Mouse (Mus musculus): ENCODE measurements at regions not wholly inside any gene's neighbourhood (a gene's known extent, or its start where the extent isn't known, plus 50 kb on each side); places are given as distances from the start of the nearest gene placed in this dataset.

- H3K4me3 ChIP-seq (ENCODE audit: insufficient read depth, low read depth, low read length) = no peak overlapping the region
- H3K27ac ChIP-seq (replicated peaks; ENCODE audit: low read depth, low read length) = no peak overlapping the region
- H3K4me1 ChIP-seq (ENCODE audit: control insufficient read depth, insufficient read depth, insufficient read length, low read length) = peaks cover 6% of the 10 kb centered on the region; the same call in 1 of the 2 replicates
Measured at GRCm38 (mm10) chr9:61802694-61803093, 111.6 kb downstream of the Rplp1 start.

- Histone ChIP-seq H3K27ac (replicated peaks; ENCODE audit: low read depth, low read length) (no peak overlapping the region), H3K4me1 (ENCODE audit: control insufficient read depth, insufficient read depth, insufficient read length, low read length) (no peaks in the 10 kb centered on the region), H3K4me3 (ENCODE audit: insufficient read depth, low read depth, low read length) (no peak overlapping the region)
Measured at GRCm38 (mm10) chr9:61799535-61799934, 114.8 kb downstream of the Rplp1 start.

- Histone ChIP-seq H3K27ac (replicated peaks; ENCODE audit: low read depth, low read length) (no peak overlapping the region), H3K4me3 (ENCODE audit: insufficient read depth, low read depth, low read length) (no peak overlapping the region)
Measured at GRCm38 (mm10) chr9:61795910-61796309, 118.4 kb downstream of the Rplp1 start.

DNA sequence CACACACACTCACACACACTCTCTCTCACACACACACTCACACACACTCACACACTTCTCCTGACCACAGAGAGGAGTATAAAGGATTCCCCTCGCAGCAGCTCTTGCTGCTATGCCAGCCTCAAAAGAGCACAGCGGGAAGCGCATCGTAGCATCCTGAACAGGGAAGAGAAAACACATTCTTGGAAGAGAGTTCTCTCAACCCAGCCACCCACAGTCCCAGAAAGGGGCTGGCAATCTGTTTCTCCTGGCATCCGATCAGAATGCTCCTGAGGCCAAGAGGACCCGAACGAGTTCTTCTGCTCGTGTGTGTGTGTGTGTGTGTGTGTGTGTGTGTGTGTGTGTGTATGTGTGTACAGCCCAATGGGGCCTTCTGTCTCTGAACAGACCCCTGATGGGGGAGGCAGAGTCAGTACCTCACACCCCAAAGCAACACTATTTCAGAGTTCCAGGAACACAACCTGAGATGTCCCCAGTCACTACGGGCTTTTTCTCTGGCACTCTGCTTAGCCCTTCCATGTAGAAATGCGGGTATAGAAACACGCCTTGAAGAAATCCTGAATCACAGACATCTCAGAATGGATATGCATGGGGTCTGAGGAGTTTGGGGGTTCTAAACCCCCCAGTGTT is 122.8 kb downstream of the Rplp1 start:
- Histone ChIP-seq H3K27ac (replicated peaks; ENCODE audit: low read depth, low read length) (no peak overlapping the region), H3K4me1 (ENCODE audit: control insufficient read depth, insufficient read depth, insufficient read length, low read length) (no peaks in the 10 kb centered on the region), H3K4me3 (ENCODE audit: insufficient read depth, low read depth, low read length) (no peak overlapping the region)

More at GRCm38 (mm10) chr9:61795910-61796309, 118.4 kb downstream of the Rplp1 start:
- H3K4me1 ChIP-seq (ENCODE audit: control insufficient read depth, insufficient read depth, insufficient read length, low read length) = no peaks in the 10 kb centered on the region

- Histone ChIP-seq H3K27ac (replicated peaks; ENCODE audit: low read depth, low read length) (no peak overlapping the region), H3K4me3 (ENCODE audit: insufficient read depth, low read depth, low read length) (no peak overlapping the region), H3K4me1 (ENCODE audit: control insufficient read depth, insufficient read depth, insufficient read length, low read length) (no peaks in the 10 kb centered on the region)
Measured at GRCm38 (mm10) chr9:61790849-61791248, 123.5 kb downstream of the Rplp1 start.

GRCm38 (mm10) chr9:61789066-61789897 is 125.1 kb downstream of the Rplp1 start:
- no peaks in the 10 kb centered on the region for H3K4me1 ChIP-seq (ENCODE audit: control insufficient read depth, insufficient read depth, insufficient read length, low read length)
- no peak overlapping the region for H3K4me3 ChIP-seq (ENCODE audit: insufficient read depth, low read depth, low read length)
- no peak overlapping the region for H3K27ac ChIP-seq (replicated peaks; ENCODE audit: low read depth, low read length)

- Histone ChIP-seq H3K4me1 (ENCODE audit: control insufficient read depth, insufficient read depth, insufficient read length, low read length) (no peaks in the 10 kb centered on the region), H3K27ac (replicated peaks; ENCODE audit: low read depth, low read length) (no peak overlapping the region), H3K4me3 (ENCODE audit: insufficient read depth, low read depth, low read length) (no peak overlapping the region)
Measured at GRCm38 (mm10) chr9:61781469-61781868, 132.9 kb downstream of the Rplp1 start.

DNA sequence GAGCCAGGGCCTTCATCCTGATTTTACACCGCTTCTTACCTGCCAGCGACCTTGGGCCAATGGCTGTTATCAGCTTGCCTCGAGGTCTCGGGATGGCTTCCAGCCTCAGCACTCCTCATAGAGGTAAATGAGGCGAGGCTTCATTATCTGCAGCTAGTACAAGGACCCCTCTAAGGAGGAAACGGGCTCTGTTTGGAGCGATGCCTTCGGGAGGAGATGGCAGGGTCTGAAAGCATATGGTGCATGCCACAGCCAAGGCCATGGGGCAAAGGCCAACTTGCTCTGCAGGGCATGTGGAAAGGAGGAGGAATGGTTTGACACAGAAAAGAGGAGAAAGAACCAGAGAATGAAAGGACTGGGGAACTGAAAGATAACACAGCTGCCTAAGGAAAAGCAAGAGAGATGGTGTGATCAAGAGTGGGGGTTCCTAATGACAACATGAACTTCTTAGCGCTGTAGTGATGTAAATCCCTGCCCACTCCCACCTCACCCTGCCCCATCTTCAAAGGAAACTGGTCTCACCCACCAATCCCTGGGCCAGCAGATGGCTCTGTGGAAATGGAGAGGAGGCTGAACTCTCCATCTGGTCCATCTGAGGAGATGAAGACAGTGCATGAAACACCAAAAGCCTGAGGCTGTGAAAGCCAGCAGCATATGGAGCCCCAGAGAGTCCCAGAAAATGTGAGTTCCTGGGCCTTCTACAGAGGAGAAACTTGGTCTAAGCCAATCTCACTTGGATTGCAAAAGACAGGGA is 134.0 kb downstream of the Rplp1 start:
- no peak overlapping the region for H3K4me3 ChIP-seq (ENCODE audit: insufficient read depth, low read depth, low read length)
- no peak overlapping the region for H3K27ac ChIP-seq (replicated peaks; ENCODE audit: low read depth, low read length)
- no peaks in the 10 kb centered on the region for H3K4me1 ChIP-seq (ENCODE audit: control insufficient read depth, insufficient read depth, insufficient read length, low read length)

GRCm38 (mm10) chr9:61779165-61779564 is 135.2 kb downstream of the Rplp1 start:
- Histone ChIP-seq H3K4me1 (ENCODE audit: control insufficient read depth, insufficient read depth, insufficient read length, low read length) (no peaks in the 10 kb centered on the region), H3K27ac (replicated peaks; ENCODE audit: low read depth, low read length) (no peak overlapping the region), H3K4me3 (ENCODE audit: insufficient read depth, low read depth, low read length) (no peak overlapping the region)

GRCm38 (mm10) chr9:61776446-61776845 is 137.9 kb downstream of the Rplp1 start:
- Histone ChIP-seq H3K4me3 (ENCODE audit: insufficient read depth, low read depth, low read length) (no peak overlapping the region), H3K27ac (replicated peaks; ENCODE audit: low read depth, low read length) (no peak overlapping the region), H3K4me1 (ENCODE audit: control insufficient read depth, insufficient read depth, insufficient read length, low read length) (no peaks in the 10 kb centered on the region)

GRCm38 (mm10) chr9:61770207-61770955 is 144.0 kb downstream of the Rplp1 start:
- Histone ChIP-seq H3K4me3 (ENCODE audit: insufficient read depth, low read depth, low read length) (no peak overlapping the region), H3K4me1 (ENCODE audit: control insufficient read depth, insufficient read depth, insufficient read length, low read length) (no peaks in the 10 kb centered on the region)

DNA sequence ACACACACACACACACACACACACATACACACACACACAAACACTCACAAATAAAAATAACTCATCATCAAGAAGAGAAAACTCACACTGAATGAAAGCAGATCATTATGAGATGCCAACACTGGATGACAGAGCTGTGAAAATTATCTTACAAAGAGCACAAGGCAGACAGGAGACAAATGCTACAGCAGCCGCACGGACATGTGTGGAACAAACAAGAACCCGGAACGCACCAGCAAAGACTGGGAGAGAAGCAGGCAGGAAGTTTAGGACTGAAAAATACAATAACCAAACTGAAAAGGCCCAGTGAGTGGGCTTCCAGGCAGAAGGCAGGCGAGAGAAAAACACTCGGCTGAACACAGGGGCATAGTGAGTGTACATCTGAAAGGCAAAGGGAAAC is 148.2 kb downstream of the Rplp1 start:
- Histone ChIP-seq H3K4me1 (ENCODE audit: control insufficient read depth, insufficient read depth, insufficient read length, low read length) (no peaks in the 10 kb centered on the region), H3K4me3 (ENCODE audit: insufficient read depth, low read depth, low read length) (no peak overlapping the region), H3K27ac (replicated peaks; ENCODE audit: low read depth, low read length) (no peak overlapping the region)

More at GRCm38 (mm10) chr9:61770207-61770955, 144.0 kb downstream of the Rplp1 start:
- H3K27ac ChIP-seq (replicated peaks; ENCODE audit: low read depth, low read length) = no peak overlapping the region

GRCm38 (mm10) chr9:61765366-61765765 is 149.0 kb downstream of the Rplp1 start:
- Histone ChIP-seq H3K4me3 (ENCODE audit: insufficient read depth, low read depth, low read length) (no peak overlapping the region), H3K4me1 (ENCODE audit: control insufficient read depth, insufficient read depth, insufficient read length, low read length) (no peaks in the 10 kb centered on the region), H3K27ac (replicated peaks; ENCODE audit: low read depth, low read length) (no peak overlapping the region)

DNA sequence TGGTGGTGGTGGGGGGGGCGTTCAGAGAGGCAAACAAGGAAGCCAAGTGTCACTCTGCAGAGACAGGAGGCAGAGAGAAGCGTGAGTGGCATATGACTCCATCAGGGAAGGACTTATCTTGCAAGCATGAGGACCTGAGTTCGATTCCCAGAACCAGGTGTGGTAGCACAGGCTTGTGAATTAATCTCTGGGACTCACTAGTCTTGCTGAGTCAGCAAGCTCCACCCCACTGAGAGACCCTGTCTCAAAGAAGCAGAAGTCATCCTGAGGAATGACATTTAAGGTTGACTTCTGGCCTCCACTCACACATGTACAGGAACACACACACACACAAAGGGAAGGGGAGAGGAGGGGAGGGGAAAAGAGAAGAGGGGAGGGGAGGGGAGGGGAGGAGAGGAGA is 156.5 kb downstream of the Rplp1 start:
- Histone ChIP-seq H3K4me3 (ENCODE audit: insufficient read depth, low read depth, low read length) (no peak overlapping the region), H3K4me1 (ENCODE audit: control insufficient read depth, insufficient read depth, insufficient read length, low read length) (no peaks in the 10 kb centered on the region), H3K27ac (replicated peaks; ENCODE audit: low read depth, low read length) (no peak overlapping the region)
